Mouse (Mus musculus) stomach, postnatal 0 days (tissue): ENCODE measurements around the gene Ccl21b.
"Not testable (repeated sequence)": the region's sequence is repeated elsewhere in the genome, so short reads cannot be mapped to it uniquely, and the experiment has no call there.

ENCODE experiments used
- CTCF ChIP-seq: IDR thresholded peaks from 2 replicates; pipeline ENCODE4 v1.5.1; 2016; ENCODE audit warnings: antibody characterized with exemption, low read depth, mild to moderate bottlenecking, moderate library complexity
- EP300 ChIP-seq: optimal IDR thresholded peaks from 2 replicates; pipeline ENCODE3; 2016; ENCODE audit warnings: antibody characterized with exemption

GRCm38 (mm10) chr4:42240339-42240738 lies 15.2 kb upstream of the Ccl21b start, which contains the start of gene Gm10600:
- not testable (repeated sequence) for TF ChIP-seq CTCF, EP300
